Mouse (Mus musculus): Measurements from ENCODE around the gene Musk.

Musk gene

DNA sequence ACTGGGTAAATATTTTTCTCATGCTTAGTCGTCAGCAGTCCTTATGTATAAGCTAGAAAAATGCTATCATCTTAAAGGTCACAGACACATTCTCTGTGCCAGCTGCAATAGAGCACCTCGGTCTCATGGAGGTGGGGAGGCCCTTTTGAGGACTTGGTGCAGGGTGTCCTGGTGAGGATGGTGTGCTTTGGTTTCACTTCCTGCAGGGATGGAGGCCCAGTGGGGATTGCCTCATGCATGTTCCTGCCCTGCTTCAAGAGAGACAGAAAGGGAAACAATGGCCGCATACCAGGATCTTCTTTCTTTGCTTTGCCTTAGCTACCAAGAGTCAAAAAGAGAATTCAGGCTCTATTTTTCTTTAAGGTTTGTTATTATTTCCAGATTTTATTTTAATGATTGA lies 31.8 kb downstream of the Musk start:
- no peak for DNase-seq

DNA sequence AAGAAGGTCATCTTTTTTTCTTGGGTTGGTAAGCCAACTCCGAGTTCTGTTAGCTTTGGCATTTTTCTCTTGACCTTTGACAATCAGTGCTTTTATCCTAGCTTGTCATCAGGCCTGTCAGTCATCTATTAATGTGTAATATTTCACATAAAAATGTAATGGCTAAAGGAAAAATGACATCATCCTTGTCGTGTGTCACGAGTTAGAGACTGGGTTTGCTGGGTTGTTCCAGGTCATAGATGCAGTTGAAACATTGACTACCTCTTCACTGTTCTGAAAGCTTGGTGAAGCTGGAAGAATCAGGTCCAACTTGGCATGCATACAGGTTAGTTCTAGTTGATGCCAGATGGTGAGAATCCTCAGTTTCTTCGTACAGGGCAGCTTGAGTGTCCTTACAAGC lies 34.5 kb downstream of the Musk start:
- no peak for DNase-seq

DNA sequence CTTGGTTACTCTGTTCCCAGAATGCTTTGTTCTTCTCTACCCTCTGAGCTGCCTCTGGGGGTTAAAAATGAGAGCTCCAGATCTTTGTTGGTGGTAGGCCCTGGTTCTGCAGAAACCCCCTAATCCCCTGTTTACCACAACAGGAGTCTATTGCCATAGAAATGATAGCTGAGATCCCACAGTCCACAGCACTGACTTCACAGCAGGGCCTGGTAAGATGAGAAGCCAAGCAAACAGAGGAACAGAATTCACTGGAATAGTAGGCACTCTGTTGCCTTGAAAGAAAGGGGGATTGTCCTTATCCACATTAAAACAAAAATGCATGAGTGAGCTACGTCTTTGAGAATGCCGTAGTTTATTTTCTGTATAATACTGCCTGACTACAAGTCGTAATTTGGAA lies 41.0 kb downstream of the Musk start:
- no peak for DNase-seq

GRCm38 (mm10) chr4:58328231-58328630 lies 42.5 kb downstream of the Musk start:
- DNase-seq = peak in 1 of 2 experiments; percentile 29

DNA sequence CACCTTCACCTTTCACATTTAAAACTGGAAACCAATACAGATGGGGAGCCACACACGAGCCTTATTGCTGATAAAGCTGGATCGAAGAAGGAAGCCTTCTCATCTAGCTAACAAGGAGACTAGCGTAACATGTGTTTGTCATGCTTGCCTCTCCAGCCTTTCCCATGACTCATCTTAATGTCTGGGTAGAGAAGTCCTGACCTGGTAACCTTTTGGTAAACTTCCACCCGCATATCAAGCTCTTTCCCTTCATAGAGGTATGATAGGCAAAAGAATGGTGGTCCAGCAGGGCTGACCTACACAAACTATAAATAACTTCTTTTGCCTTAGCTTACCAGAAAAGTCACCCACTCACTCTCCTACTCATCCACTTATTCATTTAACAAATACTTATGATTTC lies 44.3 kb downstream of the Musk start:
- DNase-seq = no peak

DNA sequence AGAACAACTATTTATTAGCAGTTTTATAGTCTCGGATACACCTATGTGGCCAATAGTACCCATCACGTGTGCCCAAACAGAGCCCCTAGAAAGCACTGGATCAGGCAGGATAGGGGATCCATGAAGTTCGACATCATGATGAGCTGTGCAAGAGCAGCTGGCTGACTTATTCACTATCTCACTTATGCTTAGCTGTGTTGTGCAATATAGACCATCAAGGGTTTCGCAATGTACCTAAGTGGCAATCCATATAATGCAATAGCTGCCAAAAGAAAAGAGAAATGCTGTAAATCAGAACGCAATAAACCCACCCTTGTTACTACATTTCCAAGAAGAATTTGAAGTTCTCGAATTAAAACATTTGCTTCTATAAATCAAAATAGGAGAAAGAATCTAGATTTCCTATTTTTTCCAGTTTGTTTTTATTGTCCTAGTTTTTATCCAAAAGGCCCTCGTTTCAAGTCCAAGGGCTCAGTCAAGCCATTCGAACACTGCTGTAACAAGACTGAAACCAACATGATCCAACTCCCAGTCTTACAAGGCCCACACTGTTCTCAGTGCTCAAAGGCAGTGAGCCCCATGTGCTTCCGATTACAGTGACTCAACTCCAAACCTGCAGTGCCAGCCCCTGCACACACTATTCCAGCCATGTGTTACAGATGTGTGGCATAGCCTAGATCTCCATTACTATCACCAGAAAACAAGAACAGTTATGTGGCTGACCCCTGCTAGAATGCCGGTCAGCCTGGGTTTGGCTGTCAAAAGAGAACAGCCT lies 45.3 kb downstream of the Musk start:
- no peak for DNase-seq

GRCm38 (mm10) chr4:58332394-58332793 lies 46.6 kb downstream of the Musk start:
- DNase-seq = no peak

- DNase-seq = no peak
Measured at GRCm38 (mm10) chr4:58336227-58336626, 50.5 kb downstream of the Musk start.

DNA sequence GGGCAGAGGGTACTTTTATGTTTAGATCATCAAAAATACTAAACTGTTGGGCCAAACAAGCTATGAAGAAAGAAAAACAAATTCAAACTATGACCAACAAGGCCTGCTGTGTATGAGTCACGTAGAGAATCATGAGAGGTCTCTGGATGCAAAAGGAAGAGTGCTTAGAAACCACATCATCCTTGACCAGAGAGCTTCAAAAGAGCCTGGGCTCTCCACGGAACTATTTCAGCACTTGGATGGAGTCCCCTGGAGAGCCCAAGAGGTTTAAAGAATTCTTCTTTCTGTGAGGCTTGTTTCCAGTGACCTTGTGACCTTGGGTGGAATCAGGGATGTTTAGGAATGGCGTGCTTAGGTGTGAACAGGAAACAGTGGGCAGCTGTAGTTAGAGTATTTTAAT lies 53.5 kb downstream of the Musk start:
- no peak for DNase-seq

- no peak for DNase-seq
Measured at GRCm38 (mm10) chr4:58350206-58350605, 64.4 kb downstream of the Musk start.

DNA sequence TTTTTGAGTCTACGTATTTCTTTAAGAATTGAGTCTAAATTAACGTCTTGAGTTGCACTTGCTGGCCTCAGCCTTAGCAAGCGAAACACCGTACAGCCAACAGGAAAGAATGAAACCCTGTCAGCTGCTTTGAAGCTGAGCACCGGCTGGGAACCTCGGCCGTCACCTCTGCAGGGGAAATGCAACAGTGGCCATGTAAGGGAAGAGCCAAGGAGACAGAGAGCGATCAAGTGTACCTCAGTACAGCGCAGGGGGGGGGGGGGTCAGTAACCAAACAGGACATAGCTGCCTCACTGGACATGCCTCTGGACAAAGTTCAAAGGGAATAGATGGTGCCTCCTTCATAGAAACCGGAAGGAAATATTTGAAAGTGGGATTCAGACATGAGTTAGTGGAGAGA lies 65.4 kb downstream of the Musk start:
- DNase-seq = no peak

- DNase-seq = no peak
Measured at GRCm38 (mm10) chr4:58351590-58351989, 65.8 kb downstream of the Musk start.

GRCm38 (mm10) chr4:58358996-58359395 lies 73.2 kb downstream of the Musk start:
- DNase-seq = no peak

DNA sequence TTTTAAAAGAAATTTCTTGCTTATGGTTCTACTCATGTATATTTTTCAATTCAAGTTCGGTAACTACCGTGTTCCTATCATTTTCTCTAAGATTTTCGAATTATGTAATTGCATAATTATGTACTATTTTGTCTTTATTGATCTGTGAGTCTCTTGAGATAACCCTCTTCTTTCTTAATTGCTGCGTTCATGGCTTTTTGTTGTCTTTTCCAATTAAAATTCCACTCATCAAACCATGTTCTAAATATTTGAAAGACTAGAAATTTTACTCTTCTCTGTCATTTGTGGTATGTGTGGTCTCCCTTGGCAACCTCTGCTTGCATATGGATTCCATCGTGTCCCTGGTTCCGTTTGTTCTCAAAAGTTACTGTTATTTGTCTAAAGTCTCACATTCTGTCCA lies 79.6 kb downstream of the Musk start:
- no peak for DNase-seq

DNA sequence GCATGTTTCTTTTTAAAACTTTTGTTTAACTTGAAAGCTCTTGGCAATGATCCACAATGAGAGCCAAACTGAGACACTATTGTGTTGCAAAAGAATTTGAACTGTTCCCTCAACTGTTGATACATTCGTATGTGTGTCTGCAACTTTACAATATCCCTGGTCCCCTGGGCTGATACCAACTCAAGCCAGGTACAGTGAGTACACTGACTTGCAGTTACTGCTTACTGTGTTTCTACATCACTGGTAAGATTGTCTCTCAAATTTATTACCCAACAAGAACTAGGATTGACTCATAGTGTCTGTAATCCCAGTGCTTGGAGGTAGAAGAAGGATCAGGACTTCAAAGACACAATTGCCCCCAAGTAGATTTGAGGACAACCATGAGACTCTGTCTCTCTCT lies 85.3 kb downstream of the Musk start:
- DNase-seq = no peak

DNA sequence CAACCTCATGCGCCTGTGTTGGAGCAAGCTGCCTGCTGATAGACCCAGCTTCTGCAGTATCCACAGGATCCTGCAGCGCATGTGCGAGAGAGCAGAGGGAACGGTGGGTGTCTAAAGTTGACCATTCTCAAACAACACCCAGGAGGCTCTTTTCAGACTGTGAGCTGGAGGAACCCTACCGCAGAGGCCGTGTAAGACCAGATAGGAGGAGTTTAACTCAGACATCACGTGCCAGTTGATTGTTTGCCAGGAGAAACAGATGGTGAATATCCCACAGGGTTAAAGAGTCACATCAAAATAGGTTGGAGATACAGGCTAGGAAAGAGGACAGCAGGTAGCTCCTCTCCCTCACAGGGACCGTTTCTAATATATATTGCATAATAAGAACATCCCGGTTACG lies 87.8 kb downstream of the Musk start:
- DNase-seq = no peak

DNA sequence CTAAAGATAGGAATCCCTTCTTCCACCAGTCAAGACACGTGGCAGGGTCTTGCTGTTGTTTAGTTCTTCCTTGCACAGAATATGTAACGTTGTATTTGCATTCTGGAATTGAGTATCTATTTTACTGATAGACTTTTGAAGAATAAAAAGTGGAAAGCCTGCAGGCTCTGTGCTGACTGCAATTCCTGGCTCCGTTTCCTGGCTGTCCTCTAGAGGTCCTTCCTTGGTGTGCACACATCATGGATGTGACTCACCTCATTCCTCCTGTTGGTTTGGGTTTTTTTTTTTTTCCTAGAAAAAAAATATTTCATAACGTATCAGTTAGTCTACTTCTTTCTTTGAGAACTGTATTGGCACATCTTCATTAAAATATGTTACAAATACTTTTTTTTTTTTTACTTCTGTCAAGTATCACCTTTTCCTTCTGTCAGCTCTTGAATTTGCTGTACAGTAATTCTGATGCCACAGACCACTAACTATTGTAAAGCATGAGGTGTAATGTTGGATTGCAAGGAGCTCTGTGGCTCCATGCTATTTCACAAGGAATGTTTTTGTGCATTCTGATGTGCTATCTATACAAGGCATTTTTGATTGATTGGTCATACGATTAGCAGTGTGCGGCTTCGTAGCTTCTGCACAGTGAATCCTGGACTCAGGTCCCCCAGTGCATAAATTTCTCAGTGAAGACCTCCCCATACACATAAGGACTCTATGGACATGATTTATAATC lies 88.5 kb downstream of the Musk start:
- no peak for DNase-seq

GRCm38 (mm10) chr4:58379186-58379585 lies 93.4 kb downstream of the Musk start:
- DNase-seq = no peak

GRCm38 (mm10) chr4:58400861-58401341 lies 115.1 kb downstream of the Musk start:
- peak; percentile 41 to 75 for DNase-seq

GRCm38 (mm10) chr4:58401973-58402501 lies 116.3 kb downstream of the Musk start:
- DNase-seq = no peak

DNA sequence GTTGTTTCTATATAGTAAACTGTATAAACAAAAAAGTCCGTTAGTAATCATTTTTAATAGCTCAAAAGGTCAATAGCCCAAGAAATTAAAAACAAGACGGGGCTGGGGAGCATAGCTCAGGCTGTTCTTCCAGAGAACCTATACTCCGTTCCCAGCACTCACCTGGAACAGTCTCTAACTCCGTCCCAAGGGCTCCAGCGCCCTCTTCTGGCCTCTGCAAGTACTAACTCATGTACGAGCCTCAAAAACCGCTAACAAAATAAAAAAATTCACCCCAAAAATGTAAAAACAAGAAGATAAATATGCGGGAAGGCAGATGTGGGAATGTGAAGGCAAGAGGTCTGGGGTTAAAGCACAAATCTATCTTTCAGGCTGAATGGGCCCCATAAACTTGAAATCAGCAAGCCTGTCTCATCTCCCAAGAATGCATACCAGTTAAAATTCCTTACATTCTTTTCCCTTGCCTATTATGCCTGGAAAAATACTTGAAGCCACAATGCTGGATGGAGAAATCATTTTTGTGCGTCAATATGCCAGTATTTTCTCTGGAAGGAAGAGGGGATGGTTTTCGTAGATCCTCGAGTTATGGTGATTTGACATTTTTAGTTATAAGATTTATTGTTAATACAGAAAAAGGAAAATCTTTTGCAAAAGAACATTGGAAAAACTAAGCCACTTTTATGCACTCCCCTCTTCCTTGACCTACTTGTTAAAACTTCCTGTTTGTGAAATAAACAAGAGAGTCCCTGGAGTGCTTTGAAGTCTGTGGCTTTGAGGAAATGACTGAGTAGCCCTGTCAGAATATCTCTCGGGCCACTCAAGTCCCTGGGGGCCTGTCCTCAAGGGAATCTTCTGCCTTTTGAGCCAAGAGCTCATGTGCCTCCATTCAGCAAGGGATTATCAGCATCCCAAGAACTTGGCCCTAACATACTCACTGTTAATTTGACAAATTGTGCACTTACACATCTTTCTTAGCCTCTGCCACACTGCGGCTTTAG lies 127.7 kb downstream of the Musk start:
- DNase-seq = peak; percentile 25 to 53

GRCm38 (mm10) chr4:58415537-58415936 lies 129.8 kb downstream of the Musk start:
- DNase-seq = no peak

- DNase-seq = no peak
Measured at GRCm38 (mm10) chr4:58417319-58417718, 131.6 kb downstream of the Musk start.
